ENCODE assay signal across 23 mouse cellular contexts in the genomic region with DNA sequence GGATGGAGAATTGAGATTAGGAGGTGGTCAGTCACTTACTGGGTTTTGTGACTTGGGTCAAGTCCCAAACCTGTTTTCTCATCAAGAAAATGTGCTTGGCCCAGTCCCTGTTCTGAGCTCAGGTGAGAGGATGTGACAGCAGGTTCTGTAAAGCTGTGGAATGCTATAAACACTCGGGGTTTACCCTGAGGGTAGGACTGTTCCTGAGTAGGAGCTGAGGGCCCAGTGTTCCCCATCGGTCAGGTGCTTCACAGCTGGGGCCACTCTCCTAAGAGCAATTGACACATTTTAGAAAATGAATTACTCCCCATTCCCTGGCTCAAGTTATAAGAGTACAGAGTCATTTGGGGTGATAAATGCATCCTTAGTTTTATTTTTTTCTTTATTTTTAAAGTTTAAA.
"Had no signal": no experiment of that assay in that cellular context is flagged by ENCODE, and none has a peak within 500 bp of the region (broad histone marks: within the 10 kb centered on the region; RNA-seq: fewer than 3 reads in every experiment).

No protein-coding gene starts in this region.

- H3K36me3 ChIP-seq: heart, embryonic 15.5 days; limb, embryonic 13.5 days; liver, embryonic 12.5 days had no signal

- H3K9ac ChIP-seq: forebrain, postnatal 0 days; heart, embryonic 13.5 days; heart, embryonic 15.5 days; hindbrain, embryonic 13.5 days; hindbrain, embryonic 15.5 days; limb, embryonic 13.5 days; limb, embryonic 15.5 days; liver, embryonic 12.5 days; liver, embryonic 14.5 days had no signal

- H3K9me3 ChIP-seq: heart, embryonic 13.5 days; heart, embryonic 15.5 days; hindbrain, embryonic 13.5 days; hindbrain, embryonic 15.5 days; limb, embryonic 13.5 days; limb, embryonic 15.5 days; liver, embryonic 12.5 days had no signal

- DNase-seq: forebrain, postnatal 0 days; gastrocnemius, postnatal 14 days; gastrocnemius, postnatal 36 days; heart, adult 11 months; heart, adult 2 months; heart, postnatal 14 days; heart, postnatal 36 days; kidney, adult 18-20 months; layer of hippocampus, adult 9-11 months; layer of hippocampus, postnatal 36 days; left cerebral cortex, postnatal 4 days had no signal

- H3K27me3 ChIP-seq: heart, embryonic 13.5 days; heart, embryonic 15.5 days; hindbrain, embryonic 13.5 days; hindbrain, embryonic 15.5 days; limb, embryonic 15.5 days; liver, embryonic 12.5 days had no signal

- H3K27ac ChIP-seq: heart, adult 2 months; heart, embryonic 13.5 days; heart, embryonic 15.5 days; hindbrain, embryonic 13.5 days; hindbrain, embryonic 15.5 days; hindbrain, postnatal 0 days; kidney, postnatal 0 days; limb, embryonic 13.5 days; limb, embryonic 15.5 days; liver, embryonic 12.5 days; liver, embryonic 14.5 days had no signal

- H3K4me3 ChIP-seq: heart, adult 2 months; heart, embryonic 13.5 days; heart, embryonic 15.5 days; hindbrain, embryonic 13.5 days; hindbrain, embryonic 15.5 days; limb, embryonic 13.5 days; limb, embryonic 15.5 days; liver, embryonic 12.5 days had no signal

- ATAC-seq: forebrain, postnatal 0 days; hindbrain, postnatal 0 days; intestine, embryonic 16.5 days; liver, embryonic 12.5 days had no signal

- H3K4me2 ChIP-seq: heart, embryonic 11.5 days; heart, embryonic 13.5 days; heart, embryonic 15.5 days; hindbrain, embryonic 13.5 days; hindbrain, embryonic 15.5 days; limb, embryonic 13.5 days; limb, embryonic 15.5 days; liver, embryonic 12.5 days had no signal

- H3K4me1 ChIP-seq: limb, embryonic 13.5 days; limb, embryonic 15.5 days had no signal
